Mouse (Mus musculus): ENCODE measurements around the gene Olfr366. TPM values are rescaled to one million over a fixed set of nuclear protein-coding genes. Genes with fewer than 3 reads are reported as not detected.

Gene Olfr366
- polyA plus RNA-seq (2015; fragmentation: Illumina TruSeq; extraction: RNeasy Lipid Tissue Mini Kit (QIAGEN cat#74804); ENCODE audit: insufficient read depth, low replicate concordance) = not detected

DNA sequence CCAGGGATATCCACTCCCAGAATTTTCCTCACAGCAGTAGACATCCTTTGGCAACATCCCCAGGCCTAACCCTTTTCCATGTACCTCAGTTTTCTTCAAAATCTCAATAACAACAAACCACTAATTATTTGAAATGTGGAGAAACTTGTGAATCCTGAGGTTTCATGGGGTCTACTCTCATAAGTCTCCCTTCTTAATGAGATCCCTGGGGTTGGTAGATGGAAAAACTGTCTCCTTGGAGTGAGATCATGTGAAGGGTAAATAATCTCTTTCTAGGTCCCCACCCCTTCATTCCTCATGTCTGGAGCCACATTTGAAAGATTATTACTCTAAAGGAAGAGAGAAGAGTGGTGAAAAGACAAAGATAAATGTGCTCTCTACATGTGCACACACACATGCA, at the start of gene Olfr366:
Gene Olfr366, plus strand, starts transcription at position 301 of the 400 bp plus-strand sequence.

DNA sequence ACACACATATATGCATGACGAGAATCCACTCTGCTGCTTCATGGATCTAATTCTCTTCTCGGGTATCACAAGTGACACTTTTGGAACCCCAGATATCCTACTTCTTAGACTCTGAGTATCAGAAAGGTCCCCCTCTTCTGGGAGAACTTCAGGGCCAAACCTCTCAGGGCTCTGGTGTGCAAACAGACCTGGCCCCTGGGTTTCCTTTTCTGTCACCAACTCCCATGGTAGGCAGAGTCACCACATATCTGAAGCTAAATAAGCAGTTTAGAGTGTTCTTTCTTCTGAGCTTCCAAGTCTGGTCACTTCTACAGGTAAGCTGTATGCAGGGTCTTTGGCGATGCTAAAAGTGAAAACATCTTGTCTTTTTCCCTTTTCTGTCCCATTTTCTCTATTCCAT, 23.5 kb upstream of the Olfr366 start, which contains the start of gene Olfr365:
Gene Olfr365, plus strand, starts transcription at position 301 of the 400 bp plus-strand sequence.

Other genes with a start within 250 kb of the Olfr366 start
- gene Olfr357, start 217.7 kb upstream of the Olfr366 start, polyA plus RNA-seq (2015; fragmentation: Illumina TruSeq; extraction: RNeasy Lipid Tissue Mini Kit (QIAGEN cat#74804); ENCODE audit: insufficient read depth, low replicate concordance) = not detected
- not detected for gene Olfr358, start 202.2 kb upstream of the Olfr366 start, polyA plus RNA-seq (2015; fragmentation: Illumina TruSeq; extraction: RNeasy Lipid Tissue Mini Kit (QIAGEN cat#74804); ENCODE audit: insufficient read depth, low replicate concordance)
- gene Olfr360, start 145.8 kb upstream of the Olfr366 start, polyA plus RNA-seq (2015; fragmentation: Illumina TruSeq; extraction: RNeasy Lipid Tissue Mini Kit (QIAGEN cat#74804); ENCODE audit: insufficient read depth, low replicate concordance) = not detected
- not detected for gene Olfr361, start 122.3 kb upstream of the Olfr366 start, polyA plus RNA-seq (2015; fragmentation: Illumina TruSeq; extraction: RNeasy Lipid Tissue Mini Kit (QIAGEN cat#74804); ENCODE audit: insufficient read depth, low replicate concordance)
- gene Olfr362, start 93.7 kb upstream of the Olfr366 start, polyA plus RNA-seq (2015; fragmentation: Illumina TruSeq; extraction: RNeasy Lipid Tissue Mini Kit (QIAGEN cat#74804); ENCODE audit: insufficient read depth, low replicate concordance) = not detected
- not detected for gene Olfr364-ps1, start 72.3 kb upstream of the Olfr366 start, polyA plus RNA-seq (2015; fragmentation: Illumina TruSeq; extraction: RNeasy Lipid Tissue Mini Kit (QIAGEN cat#74804); ENCODE audit: insufficient read depth, low replicate concordance)
- gene Olfr365, start 23.4 kb upstream of the Olfr366 start, polyA plus RNA-seq (2015; fragmentation: Illumina TruSeq; extraction: RNeasy Lipid Tissue Mini Kit (QIAGEN cat#74804); ENCODE audit: insufficient read depth, low replicate concordance) = not detected
- not detected for gene Olfr368, start 114.9 kb downstream of the Olfr366 start, polyA plus RNA-seq (2015; fragmentation: Illumina TruSeq; extraction: RNeasy Lipid Tissue Mini Kit (QIAGEN cat#74804); ENCODE audit: insufficient read depth, low replicate concordance)
- 42.2 TPM for gene Pdcl, start 147.8 kb downstream of the Olfr366 start, polyA plus RNA-seq (2015; fragmentation: Illumina TruSeq; extraction: RNeasy Lipid Tissue Mini Kit (QIAGEN cat#74804); ENCODE audit: insufficient read depth, low replicate concordance)
- gene Rc3h2, start 211.3 kb downstream of the Olfr366 start, polyA plus RNA-seq (2015; fragmentation: Illumina TruSeq; extraction: RNeasy Lipid Tissue Mini Kit (QIAGEN cat#74804); ENCODE audit: insufficient read depth, low replicate concordance) = 39.2 TPM
- 16.5 TPM for gene Zbtb26, start 231.6 kb downstream of the Olfr366 start, polyA plus RNA-seq (2015; fragmentation: Illumina TruSeq; extraction: RNeasy Lipid Tissue Mini Kit (QIAGEN cat#74804); ENCODE audit: insufficient read depth, low replicate concordance)
- gene Zbtb6, start 231.6 kb downstream of the Olfr366 start, polyA plus RNA-seq (2015; fragmentation: Illumina TruSeq; extraction: RNeasy Lipid Tissue Mini Kit (QIAGEN cat#74804); ENCODE audit: insufficient read depth, low replicate concordance) = 26.8 TPM
- gene Rabgap1, start 231.7 kb downstream of the Olfr366 start, polyA plus RNA-seq (2015; fragmentation: Illumina TruSeq; extraction: RNeasy Lipid Tissue Mini Kit (QIAGEN cat#74804); ENCODE audit: insufficient read depth, low replicate concordance) = 37.7 TPM